Mouse (Mus musculus) liver, embryonic 16.5 days (tissue): ENCODE measurements around the gene Eya4. TPM values are rescaled to one million over a fixed set of nuclear protein-coding genes. Genes with fewer than 3 reads are reported as not detected.

Source experiments
- ATAC-seq: fragments of 200-750 bp; cut with Nextera tagmentation; 2 replicates; pipeline ENCODE4 v1.8.0; 2017; ENCODE audit warnings: low read depth, mild to moderate bottlenecking, moderate number of reproducible peaks, moderate library complexity
- H3K27ac ChIP-seq: fragments of 300-500 bp; sonication (generic); 2 replicates; pipeline ENCODE4 v1.5.1; 2014; ENCODE audit warnings: mild to moderate bottlenecking, low read length
- H3K27me3 ChIP-seq: fragments of 300-500 bp; sonication (generic); 2 replicates; pipeline ENCODE4 v1.6.1; 2014; ENCODE audit warnings: low read depth, low read length, mixed read lengths; ENCODE audit not compliant: control insufficient read depth, insufficient read depth
- H3K36me3 ChIP-seq: fragments of 300-500 bp; sonication (generic); 2 replicates; pipeline ENCODE4 v1.6.1; 2014; ENCODE audit warnings: mild to moderate bottlenecking; ENCODE audit not compliant: control insufficient read depth, insufficient read depth
- H3K4me1 ChIP-seq: fragments of 300-500 bp; sonication (generic); 2 replicates; pipeline ENCODE4 v1.6.1; 2014; ENCODE audit warnings: low read depth, low read length, mixed read lengths; ENCODE audit not compliant: control insufficient read depth
- H3K4me2 ChIP-seq: fragments of 300-500 bp; sonication (generic); 2 replicates; pipeline ENCODE4 v1.6.1; 2014; ENCODE audit warnings: low read depth, low read length, mixed read lengths
- H3K4me3 ChIP-seq: fragments of 300-500 bp; sonication (generic); 2 replicates; pipeline ENCODE4 v1.5.1; 2014; ENCODE audit warnings: low read depth, mild to moderate bottlenecking, low read length
- H3K9ac ChIP-seq: fragments of 300-500 bp; sonication (generic); 2 replicates; pipeline ENCODE4 v1.6.1; 2014; ENCODE audit warnings: low read depth, low read length
- H3K9me3 ChIP-seq: fragments of 300-500 bp; sonication (generic); replicated peaks from 2 replicates; pipeline ENCODE4 v1.6.1; 2016; ENCODE audit warnings: low read length; ENCODE audit not compliant: control insufficient read depth
- WGBS: fragments of 180-500 bp; shearing (Covaris S2); extraction: QIAGEN DNeasy Blood & Tissue Kit; methylation state at CpG from one replicate; pipeline ENCODE4 v1.1.7; 2014; ENCODE audit not compliant: insufficient replicate concordance; 5-methylcytosine and 5-hydroxymethylcytosine counted together
- polyA plus RNA-seq: library from polyadenylated mRNA; unstranded; fragments of >200 nt; fragmentation: Nextera tagmentation; extraction: Ambion mirVana; gene quantifications from 2 replicates; pipeline ENCODE4 v1.2.1, GENCODE M21; 2015

Eya4 gene
- polyA plus RNA-seq, 1 experiment from 2014 or later = 0.11 TPM

DNA sequence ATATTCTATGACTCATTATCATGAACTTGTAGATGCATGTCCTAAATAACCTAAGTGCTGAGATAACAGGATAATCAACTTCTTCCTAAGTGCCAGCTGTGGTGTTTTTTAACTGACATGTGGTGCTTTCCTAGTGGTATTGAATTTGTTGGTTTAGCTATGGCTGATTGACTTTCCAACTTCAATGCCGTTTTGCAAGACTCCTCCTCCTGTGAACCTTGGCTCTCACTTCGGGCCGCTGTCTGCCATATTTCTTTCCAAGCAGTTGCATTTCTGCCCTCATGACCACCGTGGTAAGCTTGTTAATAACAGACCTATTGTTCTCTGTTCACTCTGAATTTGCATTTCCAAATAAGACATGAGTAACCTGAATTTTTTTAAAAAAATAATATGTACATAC lies 98.4 kb downstream of the Eya4 start:
- no peak for ATAC-seq
- no peak overlapping the region for H3K4me2 ChIP-seq

GRCm38 (mm10) chr10:23246485-23246884 lies 104.1 kb downstream of the Eya4 start:
- ATAC-seq = no peak
- Histone ChIP-seq H3K9ac (no peak overlapping the region), H3K27ac (no peak overlapping the region), H3K36me3 (no peaks in the 10 kb centered on the region), H3K4me1 (no peaks in the 10 kb centered on the region), H3K4me3 (no peak overlapping the region), H3K4me2 (no peak overlapping the region), H3K9me3 (no peaks in the 10 kb centered on the region), H3K27me3 (no peaks in the 10 kb centered on the region)
- WGBS = 57% methylated on average over 3 of the region's 3 CpGs

More for the DNA sequence above, 98.4 kb downstream of the Eya4 start:
- H3K9me3 ChIP-seq = no peaks in the 10 kb centered on the region
- H3K36me3 ChIP-seq = no peaks in the 10 kb centered on the region
- H3K4me3 ChIP-seq = no peak overlapping the region
- H3K27me3 ChIP-seq = no peaks in the 10 kb centered on the region
- no peaks in the 10 kb centered on the region for H3K4me1 ChIP-seq
- no peak overlapping the region for H3K9ac ChIP-seq
- 55% methylated on average over 4 of the region's 4 CpGs for WGBS
- H3K27ac ChIP-seq = no peak overlapping the region

GRCm38 (mm10) chr10:23236918-23237317 lies 113.7 kb downstream of the Eya4 start:
- Histone ChIP-seq H3K9me3 (no peaks in the 10 kb centered on the region), H3K27me3 (no peaks in the 10 kb centered on the region), H3K27ac (no peak overlapping the region), H3K36me3 (no peaks in the 10 kb centered on the region), H3K4me3 (no peak overlapping the region), H3K4me2 (no peak overlapping the region), H3K4me1 (no peaks in the 10 kb centered on the region), H3K9ac (no peak overlapping the region)
- ATAC-seq = no peak
- WGBS = 64% methylated on average over 11 of the region's 11 CpGs

DNA sequence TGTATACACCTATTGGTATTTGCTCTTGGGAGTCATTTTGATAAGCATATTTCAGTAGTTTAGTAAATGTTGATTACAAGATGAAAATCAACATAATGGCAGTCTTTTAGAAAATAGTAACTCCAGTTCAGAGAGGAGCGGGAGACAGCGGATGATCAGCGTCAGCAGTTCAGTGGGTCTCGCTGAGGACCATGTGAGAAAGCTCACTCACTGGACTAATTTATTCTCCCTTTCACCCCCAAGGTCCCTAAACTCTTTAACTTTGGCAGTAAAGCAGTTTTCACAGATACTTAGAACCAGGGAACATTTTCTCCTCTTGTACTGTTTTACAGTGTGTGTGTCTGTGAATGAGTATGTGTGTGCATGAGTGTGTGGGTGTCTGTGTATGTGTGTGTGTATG lies 115.2 kb downstream of the Eya4 start:
- ATAC-seq = no peak
- 87% methylated on average over 4 of the region's 4 CpGs for WGBS
- Histone ChIP-seq H3K4me2 (no peak overlapping the region), H3K27me3 (no peaks in the 10 kb centered on the region), H3K9me3 (no peaks in the 10 kb centered on the region), H3K9ac (no peak overlapping the region), H3K4me3 (no peak overlapping the region), H3K4me1 (no peaks in the 10 kb centered on the region), H3K36me3 (no peaks in the 10 kb centered on the region), H3K27ac (no peak overlapping the region)

DNA sequence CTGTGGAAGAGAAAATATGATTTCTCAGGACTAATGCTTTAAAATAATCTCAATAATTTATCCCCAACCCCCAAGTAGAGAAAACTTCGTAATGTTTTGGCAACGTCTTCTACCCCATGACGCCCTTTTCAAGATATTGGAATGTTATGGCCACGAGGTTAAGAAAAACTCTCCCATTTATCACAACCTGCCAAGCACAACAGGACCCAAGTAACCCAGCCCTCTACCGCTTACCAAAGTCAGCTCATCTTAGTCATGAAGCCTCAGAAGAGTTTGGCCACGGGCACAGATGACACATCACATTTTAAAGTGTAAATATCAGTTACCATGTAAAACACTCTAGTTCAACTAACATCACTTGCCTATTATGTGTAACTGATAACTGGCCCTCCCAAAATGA lies 117.2 kb downstream of the Eya4 start:
- H3K27me3 ChIP-seq = no peaks in the 10 kb centered on the region
- H3K4me3 ChIP-seq = no peak overlapping the region
- no peak overlapping the region for H3K9ac ChIP-seq
- WGBS = 54% methylated on average over 6 of the region's 6 CpGs
- H3K4me2 ChIP-seq = no peak overlapping the region
- H3K27ac ChIP-seq = no peak overlapping the region
- no peaks in the 10 kb centered on the region for H3K9me3 ChIP-seq
- no peaks in the 10 kb centered on the region for H3K4me1 ChIP-seq
- no peaks in the 10 kb centered on the region for H3K36me3 ChIP-seq
- ATAC-seq = no peak

- WGBS = 57% methylated on average over 5 of the region's 5 CpGs
- Histone ChIP-seq H3K27me3 (no peaks in the 10 kb centered on the region), H3K4me3 (no peak overlapping the region), H3K36me3 (no peaks in the 10 kb centered on the region), H3K9me3 (no peaks in the 10 kb centered on the region), H3K4me2 (no peak overlapping the region), H3K4me1 (no peaks in the 10 kb centered on the region), H3K9ac (no peak overlapping the region), H3K27ac (no peak overlapping the region)
- no peak for ATAC-seq
Observed at GRCm38 (mm10) chr10:23230863-23231262, 119.7 kb downstream of the Eya4 start.

DNA sequence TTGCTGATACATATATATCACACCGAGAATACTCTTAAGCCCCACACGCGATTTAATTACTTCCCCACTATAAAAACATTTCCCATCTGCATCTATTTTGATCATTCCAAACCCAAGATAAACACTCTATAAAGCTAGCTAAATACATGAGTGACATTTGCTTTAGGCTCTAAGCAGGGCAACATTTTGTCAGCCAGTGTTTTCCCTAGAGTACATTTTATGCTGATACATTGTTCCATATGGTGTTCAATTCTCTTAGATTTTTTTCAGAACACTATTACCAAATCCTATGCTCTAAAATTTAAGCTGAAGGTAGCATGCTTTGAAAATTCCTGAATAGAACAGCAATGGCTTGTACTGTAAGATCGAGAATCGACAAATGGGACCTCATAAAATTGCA lies 127.2 kb downstream of the Eya4 start:
- Histone ChIP-seq H3K4me3 (no peak overlapping the region), H3K27ac (no peak overlapping the region), H3K4me1 (no peaks in the 10 kb centered on the region), H3K9ac (no peak overlapping the region), H3K27me3 (no peaks in the 10 kb centered on the region), H3K36me3 (no peaks in the 10 kb centered on the region), H3K9me3 (no peaks in the 10 kb centered on the region), H3K4me2 (no peak overlapping the region)
- no peak for ATAC-seq
- 63% methylated on average over 5 of the region's 5 CpGs for WGBS

- Histone ChIP-seq H3K9ac (no peak overlapping the region), H3K27ac (no peak overlapping the region), H3K36me3 (no peaks in the 10 kb centered on the region), H3K4me2 (no peak overlapping the region), H3K27me3 (no peaks in the 10 kb centered on the region), H3K4me1 (no peaks in the 10 kb centered on the region), H3K9me3 (no peaks in the 10 kb centered on the region), H3K4me3 (no peak overlapping the region)
- 63% methylated on average over 3 of the region's 3 CpGs for WGBS
- no peak for ATAC-seq
Observed at GRCm38 (mm10) chr10:23220432-23220831, 130.2 kb downstream of the Eya4 start.

DNA sequence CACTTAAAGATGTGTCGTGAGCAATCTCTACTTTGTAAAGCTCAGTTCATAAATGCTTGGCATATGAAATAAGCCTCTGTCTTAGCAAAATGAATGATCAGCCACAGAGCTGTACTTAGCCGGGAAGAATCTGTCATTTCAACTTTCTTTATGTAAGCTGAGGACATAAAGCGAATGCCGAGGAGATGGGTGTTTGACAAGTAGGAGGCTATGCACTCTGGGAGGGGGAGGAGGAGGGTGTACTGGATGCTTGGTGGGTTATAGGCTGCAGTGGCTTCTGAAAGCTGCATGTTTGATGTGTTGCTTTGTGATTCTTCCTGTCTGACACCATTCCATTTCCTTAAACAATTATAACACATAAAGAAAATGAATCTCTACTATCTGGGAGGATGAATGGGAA lies 133.8 kb downstream of the Eya4 start:
- 52% methylated on average over 4 of the region's 4 CpGs for WGBS
- Histone ChIP-seq H3K4me2 (no peak overlapping the region), H3K36me3 (no peaks in the 10 kb centered on the region), H3K27ac (no peak overlapping the region), H3K27me3 (no peaks in the 10 kb centered on the region), H3K4me3 (no peak overlapping the region), H3K9me3 (no peaks in the 10 kb centered on the region), H3K4me1 (no peaks in the 10 kb centered on the region), H3K9ac (no peak overlapping the region)
- no peak for ATAC-seq

GRCm38 (mm10) chr10:23211381-23211780 lies 139.2 kb downstream of the Eya4 start:
- Histone ChIP-seq H3K4me1 (no peaks in the 10 kb centered on the region), H3K9me3 (no peaks in the 10 kb centered on the region), H3K9ac (no peak overlapping the region), H3K4me3 (no peak overlapping the region), H3K36me3 (no peaks in the 10 kb centered on the region), H3K4me2 (no peak overlapping the region), H3K27ac (no peak overlapping the region), H3K27me3 (no peaks in the 10 kb centered on the region)
- WGBS = 66% methylated on average over 2 of the region's 2 CpGs
- ATAC-seq = no peak
